Comparison of ENCODE assay signal across 12 mouse cellular contexts in genomic region chr12:80090529-80090928, GRCm38 (mm10). TPM values are rescaled to one million over a fixed set of nuclear protein-coding genes. Genes with fewer than 3 reads are reported as not detected.
A peak's percentile ranks its signal among the peaks of the same experiment; 100 is the strongest.
DNase-seq lines count a peak whose midpoint lies in the region; ATAC-seq and TF ChIP-seq lines count a peak whose summit lies in the region.
"Had no signal": no experiment of that assay in that cellular context is flagged by ENCODE, and none has a peak within 500 bp of the region (broad histone marks: within the 10 kb centered on the region; RNA-seq: fewer than 3 reads in every experiment).

No protein-coding gene starts in this region.

- TF ChIP-seq CTCF in cortical plate, adult 2 months (IDR thresholded peaks at IDR 0.05; ENCODE audit: extremely low read depth, insufficient read depth, low read length), result no peak
- TF ChIP-seq CTCF in lung, embryonic 14.5 days (IDR thresholded peaks at IDR 0.05; ENCODE audit: low read depth), result no peak
- no peak for TF ChIP-seq CTCF in cerebellum, adult 2 months (IDR thresholded peaks at IDR 0.05; ENCODE audit: borderline replicate concordance, insufficient read depth, low read depth, low read length)

- H3K9me3 ChIP-seq in lung, embryonic 14.5 days (ENCODE audit: low read depth, low read length), result no peaks in the 10 kb centered on the region
- H3K9me3 ChIP-seq in forebrain, embryonic 12.5 days, result no peaks in the 10 kb centered on the region
- H3K9me3 ChIP-seq: midbrain, embryonic 13.5 days had no signal

- peak overlapping the region; percentile 65; the same call in 1 of the 2 replicates for H3K27ac ChIP-seq in cortical plate, adult 2 months (ENCODE audit: insufficient read depth, low read length)
- peak overlapping the region; percentile 79; the same call in 1 of the 2 replicates for H3K27ac ChIP-seq in lung, embryonic 14.5 days (ENCODE audit: low read depth)
- no peak overlapping the region; the same call in 1 of the 2 replicates for H3K27ac ChIP-seq in cerebellum, adult 2 months (ENCODE audit: insufficient read depth, low read length)
- H3K27ac ChIP-seq in forebrain, embryonic 12.5 days, result no peak overlapping the region
- H3K27ac ChIP-seq: midbrain, embryonic 13.5 days had no signal

- H3K27me3 ChIP-seq in lung, embryonic 14.5 days (ENCODE audit: insufficient read depth, low read length), result no peaks in the 10 kb centered on the region
- no peaks in the 10 kb centered on the region for H3K27me3 ChIP-seq in cerebellum, adult 2 months (ENCODE audit: control insufficient read depth, insufficient read depth, low read length)
- H3K27me3 ChIP-seq in forebrain, embryonic 12.5 days, result no peaks in the 10 kb centered on the region
- H3K27me3 ChIP-seq: midbrain, embryonic 13.5 days had no signal

- peak overlapping the region; percentile 45; the same call in 1 of the 2 replicates for H3K4me2 ChIP-seq in lung, embryonic 14.5 days
- no peak overlapping the region for H3K4me2 ChIP-seq in forebrain, embryonic 12.5 days
- H3K4me2 ChIP-seq: midbrain, embryonic 13.5 days had no signal

- peak; percentile 29 for DNase-seq in adrenal gland, adult 2 months
- no peak for DNase-seq in adrenal gland, postnatal 10 days
- DNase-seq in heart, postnatal 4 days, result peak; percentile 44
- DNase-seq in lung, embryonic 14.5 days, result peak; percentile 30
- DNase-seq in cerebellum, adult 2 months, result no peak
- no peak for DNase-seq in thymus, postnatal 10 days (ENCODE audit: low spot score in 2 of 2)
- DNase-seq: adrenal gland, adult 8-10 months; cerebellum, adult 9-11 months; thymus, postnatal 25 days had no signal

- H3K4me1 ChIP-seq in cortical plate, adult 2 months (ENCODE audit: control insufficient read depth, insufficient read depth, low read length), result no peaks in the 10 kb centered on the region
- H3K4me1 ChIP-seq in lung, embryonic 14.5 days (ENCODE audit: insufficient read depth), result peaks cover 18% of the 10 kb centered on the region
- H3K4me1 ChIP-seq in cerebellum, adult 2 months (ENCODE audit: control insufficient read depth, insufficient read depth, low read length), result no peaks in the 10 kb centered on the region
- H3K4me1 ChIP-seq in forebrain, embryonic 12.5 days, result 0 out of 2 replicates have a peak, but pooled peaks cover 3% of the 10 kb centered on the region
- H3K4me1 ChIP-seq: midbrain, embryonic 13.5 days had no signal

- no peak for ATAC-seq in lung, embryonic 14.5 days (ENCODE audit: insufficient read depth)
- no peak for ATAC-seq in forebrain, embryonic 12.5 days (ENCODE audit: low FRiP score)
- ATAC-seq: midbrain, embryonic 13.5 days had no signal

- no peaks in the 10 kb centered on the region for H3K36me3 ChIP-seq in lung, embryonic 14.5 days (ENCODE audit: insufficient read depth)
- no peaks in the 10 kb centered on the region for H3K36me3 ChIP-seq in forebrain, embryonic 12.5 days (replicated peaks)
- H3K36me3 ChIP-seq: midbrain, embryonic 13.5 days had no signal

- no peak for TF ChIP-seq POLR2A in cortical plate, adult 2 months (IDR thresholded peaks at IDR 0.05; ENCODE audit: extremely low read depth, insufficient read depth, low read length)
- no peak for TF ChIP-seq POLR2A in cerebellum, adult 2 months (IDR thresholded peaks at IDR 0.05; ENCODE audit: borderline replicate concordance, insufficient read depth, low read length)

- no peak overlapping the region for H3K4me3 ChIP-seq in cortical plate, adult 2 months (ENCODE audit: insufficient read depth, low read length)
- H3K4me3 ChIP-seq in lung, embryonic 14.5 days (ENCODE audit: low read depth, low read length), result no peak overlapping the region
- H3K4me3 ChIP-seq in cerebellum, adult 2 months (replicated peaks; ENCODE audit: insufficient read depth, low read depth, low read length), result no peak overlapping the region
- no peak overlapping the region for H3K4me3 ChIP-seq in forebrain, embryonic 12.5 days (replicated peaks)
- H3K4me3 ChIP-seq: midbrain, embryonic 13.5 days had no signal

- 68% methylated on average over 5 of the region's 5 CpGs for WGBS in lung, embryonic 14.5 days
- 85% methylated on average over 5 of the region's 5 CpGs for WGBS in cerebellum, adult 2 months
- 81% methylated on average over 5 of the region's 5 CpGs for WGBS in forebrain, embryonic 12.5 days

- no peak overlapping the region for H3K9ac ChIP-seq in lung, embryonic 14.5 days
- H3K9ac ChIP-seq in forebrain, embryonic 12.5 days, result no peak overlapping the region
- H3K9ac ChIP-seq: midbrain, embryonic 13.5 days had no signal

RNA-seq across cellular contexts. Expression of gene Zfp36l1, which starts 22.3 kb away (rescaled TPM):
- total RNA-seq in adrenal gland, adult 2 months (2021), result 100 to 1,000 TPM; 191 to 215 TPM
- polyA plus RNA-seq in adrenal gland, adult 2 months (2012; rRNA removed), result 458 and 470 TPM in 2 replicates
- total RNA-seq in adrenal gland, postnatal 10 days (2021), result 100 to 1,000 TPM; 190 to 228 TPM
- polyA plus RNA-seq in cortical plate, adult 2 months (2012; rRNA removed), result 21.8 and 23.3 TPM in 2 replicates
- total RNA-seq in heart, postnatal 4 days (2021), result 100 to 1,000 TPM; 174 to 188 TPM
- 190 and 192 TPM in 2 replicates for polyA plus RNA-seq in lung, embryonic 14.5 days (2014; fragmentation: Nextera tagmentation; extraction: Ambion mirVana)
- 20.4 and 23.2 TPM in 2 replicates for polyA plus RNA-seq in cerebellum, adult 2 months (2012; rRNA removed)
- polyA plus RNA-seq in forebrain, embryonic 12.5 days (2016; fragmentation: Nextera tagmentation; extraction: Ambion mirVana), result 91.5 and 96.5 TPM in 2 replicates

Comparison
In these comparisons a context has a peak if more than half of its experiments do, and no peak if none do; other contexts are left out.
1. DNase-seq: peak in adrenal gland, adult 2 months (single experiment), heart, postnatal 4 days (single experiment) and lung, embryonic 14.5 days (single experiment); none in adrenal gland, postnatal 10 days (single experiment), cerebellum, adult 2 months (0 of 2) and thymus, postnatal 10 days (0 of 2).
2. H3K27ac ChIP-seq: peak in cortical plate, adult 2 months (single experiment) and lung, embryonic 14.5 days (single experiment); none in cerebellum, adult 2 months (single experiment) and forebrain, embryonic 12.5 days (single experiment).